Mouse (Mus musculus) cerebellum, adult 11 months (tissue): ENCODE results near the gene Slc26a11.
"Not testable (repeated sequence)": the region's sequence is repeated elsewhere in the genome, so short reads cannot be mapped to it uniquely, and the experiment has no call there.

Experiments used
- DNase-seq: peaks from one replicate; pipeline ENCODE4 v3.0.0; 2022

Slc26a11 gene

DNA sequence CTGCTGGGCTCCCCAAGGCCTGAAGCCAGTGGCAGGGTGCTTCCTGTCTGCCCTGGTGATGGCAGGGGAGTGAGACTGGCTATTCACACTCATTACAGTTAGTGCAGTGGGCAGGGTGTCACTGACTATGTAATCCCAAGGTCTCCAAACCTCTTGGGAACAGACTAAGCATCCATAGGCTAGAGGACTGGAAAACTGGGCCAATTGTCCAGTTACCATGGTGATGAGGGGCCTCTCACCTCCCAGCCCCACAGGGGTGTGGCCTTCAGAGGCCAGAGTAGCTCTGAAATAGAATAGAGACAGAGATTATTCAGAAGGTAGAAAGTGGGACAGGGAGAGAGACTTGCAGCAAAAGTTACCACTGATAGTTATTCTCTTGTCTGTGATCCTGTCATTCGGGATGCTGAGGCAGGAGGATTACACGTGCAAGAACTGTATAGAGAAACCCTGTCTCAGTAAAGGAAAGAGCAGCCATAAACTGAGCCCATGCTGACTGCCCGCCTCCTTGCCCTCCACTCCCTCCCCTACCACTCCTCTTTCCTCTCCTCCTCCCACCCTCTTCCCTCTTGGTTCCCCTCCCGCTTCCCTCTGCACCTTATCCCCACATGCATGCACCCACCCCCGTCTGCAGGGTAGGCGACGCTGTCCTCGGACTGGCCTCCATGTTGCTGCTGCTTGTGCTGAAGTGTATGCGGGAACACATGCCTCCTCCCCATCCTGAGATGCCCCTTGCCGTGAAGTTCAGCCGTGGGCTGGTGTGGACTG is 7.6 kb downstream of the Slc26a11 start:
- DNase-seq = no peak

DNA sequence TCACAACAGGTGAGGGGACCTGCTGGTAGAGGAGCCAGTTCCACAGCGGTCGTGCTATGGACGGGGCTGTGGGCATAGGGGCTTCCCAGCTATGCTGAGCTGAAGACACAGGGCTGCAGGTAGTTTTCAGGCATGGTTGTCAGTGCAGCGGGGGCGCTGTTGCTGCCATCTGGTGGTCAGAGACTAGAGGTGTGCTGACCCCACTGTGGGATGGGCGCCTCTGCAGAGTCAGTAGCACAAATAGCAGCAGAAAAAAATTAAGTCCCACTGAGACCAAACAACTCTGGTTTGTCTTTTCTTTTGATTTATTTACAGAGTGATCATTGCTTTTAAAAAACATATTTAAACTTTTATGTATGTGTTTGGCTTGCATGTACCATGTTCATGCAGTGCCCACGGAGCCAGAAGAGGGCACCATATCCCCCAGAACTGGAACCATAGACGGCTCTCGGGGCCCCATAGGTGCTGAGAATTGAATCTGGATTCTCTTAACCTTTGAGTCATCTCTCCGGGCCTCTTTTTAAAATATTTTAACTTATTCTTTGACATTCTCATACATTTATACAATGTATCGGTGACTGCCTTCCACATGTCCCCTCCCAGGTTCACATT is 8.3 kb downstream of the Slc26a11 start:
- DNase-seq = peak; percentile 63

DNA sequence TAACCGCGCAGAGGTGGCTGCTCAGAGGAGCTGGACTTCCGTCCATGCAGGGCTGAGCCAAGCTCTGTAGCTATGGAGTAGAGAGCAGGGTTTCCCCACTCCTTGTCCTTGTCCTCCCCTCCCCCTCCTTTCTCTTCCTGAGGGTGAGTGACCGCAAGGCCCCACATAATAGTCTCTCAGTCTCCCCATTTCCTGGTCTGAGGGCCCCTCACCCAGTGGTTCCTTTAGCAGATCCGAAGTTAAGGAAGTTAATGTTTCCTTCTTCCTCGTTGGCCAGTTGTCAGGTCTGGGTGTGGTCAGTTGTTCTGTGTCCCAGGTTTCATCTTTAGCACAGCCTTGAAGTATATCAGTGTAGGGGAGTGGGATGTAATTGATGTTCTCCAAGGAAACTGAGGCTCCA is 20.1 kb downstream of the Slc26a11 start:
- DNase-seq = no peak

GRCm38 (mm10) chr11:119377326-119377725 is 22.0 kb downstream of the Slc26a11 start:
- no peak for DNase-seq

DNA sequence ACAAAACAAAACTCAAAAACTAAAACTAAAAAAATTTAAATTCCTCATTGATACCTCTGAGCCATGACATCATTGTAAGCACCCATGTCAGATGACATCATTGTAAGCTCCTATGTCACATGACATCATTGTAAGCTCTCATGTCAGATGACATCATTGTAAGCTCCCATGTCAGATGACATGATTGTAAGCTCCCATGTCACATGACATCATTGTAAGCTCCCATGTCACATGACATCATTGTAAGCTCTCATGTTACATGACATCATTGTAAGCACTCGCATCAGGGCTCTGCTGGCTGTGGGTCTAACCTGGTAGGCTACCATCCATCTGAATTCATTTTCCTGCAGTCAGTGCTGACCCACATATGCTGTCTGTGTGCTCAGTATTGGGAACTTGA is 23.2 kb downstream of the Slc26a11 start:
- no peak for DNase-seq

DNA sequence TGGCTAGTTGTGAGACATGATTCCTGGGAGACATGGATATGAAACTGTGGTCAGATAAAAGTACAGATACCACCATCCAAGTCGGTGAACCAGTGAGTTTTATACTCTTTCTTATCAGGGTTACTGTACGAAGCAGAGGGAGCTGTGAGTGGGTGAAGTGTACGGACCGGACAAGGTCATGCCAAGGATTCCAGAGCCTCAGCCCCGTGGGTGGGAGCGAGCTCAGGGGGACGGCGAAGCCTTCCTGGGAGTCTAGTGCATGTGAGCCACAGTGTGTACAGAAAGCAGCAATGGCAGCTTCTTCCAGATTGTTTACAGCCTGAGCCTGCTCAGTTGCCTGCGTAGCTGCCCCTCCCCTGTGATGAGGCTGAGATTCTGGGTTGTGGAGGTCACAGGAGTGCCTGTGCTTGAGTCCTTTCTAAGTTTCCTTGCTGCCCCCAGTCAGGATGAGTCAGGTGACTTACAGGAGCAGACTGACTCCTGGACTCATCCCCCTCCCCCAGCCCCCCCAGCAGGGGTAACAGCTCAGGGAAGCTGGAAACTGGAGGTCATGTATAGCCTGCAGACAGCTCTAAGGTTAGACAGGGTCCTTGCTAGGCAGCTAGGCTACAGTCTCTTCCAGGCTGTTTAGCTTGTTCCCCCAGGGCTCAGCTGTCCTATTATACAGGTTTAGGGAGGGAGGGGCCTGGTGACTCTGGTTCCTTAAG is 26.4 kb downstream of the Slc26a11 start:
- no peak for DNase-seq

DNA sequence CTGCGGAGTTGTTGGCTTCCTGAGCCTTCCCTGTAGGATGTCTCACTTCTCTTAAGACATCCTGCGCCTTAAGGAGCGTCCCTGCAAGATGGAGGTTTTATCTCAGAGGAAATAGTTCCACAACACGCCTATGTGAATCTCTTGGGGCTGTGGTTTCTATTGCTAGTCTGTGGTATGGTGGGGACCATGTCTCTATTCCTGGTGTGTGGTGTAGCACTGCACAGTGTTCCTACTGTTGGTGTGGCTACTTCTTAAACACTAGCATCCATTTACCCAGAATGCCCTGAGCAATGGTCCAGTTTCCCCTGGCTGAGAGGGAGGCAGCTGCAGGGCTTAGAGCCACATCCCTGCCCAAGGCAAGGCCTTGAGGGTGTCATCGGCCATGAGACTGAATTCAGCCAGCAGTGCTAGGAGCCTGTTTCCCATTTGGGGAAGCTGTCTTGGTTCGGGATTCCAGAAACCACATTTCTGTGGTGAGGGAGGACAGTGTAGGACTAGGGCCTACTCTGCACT is 27.0 kb downstream of the Slc26a11 start:
- no peak for DNase-seq

GRCm38 (mm10) chr11:119384904-119385303 is 29.5 kb downstream of the Slc26a11 start:
- no peak for DNase-seq

DNA sequence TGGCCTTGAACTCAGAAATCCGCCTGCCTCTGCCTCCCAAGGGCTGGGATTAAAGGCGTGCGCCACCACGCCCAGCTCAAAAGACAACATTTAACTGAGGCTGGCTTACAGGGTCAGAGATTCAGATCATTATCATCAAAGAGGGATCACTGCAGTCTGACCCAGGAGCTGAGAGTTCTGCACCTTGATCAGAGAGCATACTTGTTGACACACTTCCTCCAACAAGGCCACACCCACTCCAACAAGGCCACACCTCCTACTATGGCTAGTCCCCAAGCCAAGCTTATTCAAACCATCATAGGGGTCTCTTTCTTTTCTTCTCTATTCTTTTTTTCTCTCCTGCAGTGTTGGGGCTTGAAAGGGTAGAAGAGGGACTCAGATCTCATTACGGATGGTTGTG is 30.9 kb downstream of the Slc26a11 start:
- DNase-seq = no peak

GRCm38 (mm10) chr11:119387273-119387672 is 31.9 kb downstream of the Slc26a11 start:
- not testable (repeated sequence) for DNase-seq

DNA sequence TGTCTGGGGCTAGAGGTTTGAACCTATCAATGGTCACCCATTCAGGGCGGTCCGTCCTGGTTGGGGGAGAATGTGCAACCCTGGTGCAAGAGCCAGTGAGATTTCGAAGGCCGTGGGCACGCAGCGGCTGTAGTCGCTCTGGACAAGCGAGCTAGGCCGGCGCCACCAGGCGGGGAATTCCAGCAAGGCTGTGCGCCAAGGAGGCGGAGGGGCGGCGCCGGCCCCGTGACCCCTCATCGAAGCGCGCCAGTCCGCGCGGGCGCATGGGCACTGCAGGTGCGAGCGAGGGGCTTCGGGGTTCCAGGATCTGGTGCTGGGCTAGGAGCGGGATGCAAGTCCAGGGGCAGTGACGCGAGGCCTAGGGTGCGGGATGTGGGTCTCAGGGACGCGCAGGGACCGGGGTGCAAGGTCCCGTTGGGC is 34.5 kb downstream of the Slc26a11 start:
- peak; percentile 39 for DNase-seq

- DNase-seq = peak; percentile 15
These were observed 35.2 kb downstream of the Slc26a11 start for GRCm38 (mm10) chr11:119390271-119391231.

- DNase-seq = no peak
These were observed 36.1 kb downstream of the Slc26a11 start for GRCm38 (mm10) chr11:119391386-119392000.

DNA sequence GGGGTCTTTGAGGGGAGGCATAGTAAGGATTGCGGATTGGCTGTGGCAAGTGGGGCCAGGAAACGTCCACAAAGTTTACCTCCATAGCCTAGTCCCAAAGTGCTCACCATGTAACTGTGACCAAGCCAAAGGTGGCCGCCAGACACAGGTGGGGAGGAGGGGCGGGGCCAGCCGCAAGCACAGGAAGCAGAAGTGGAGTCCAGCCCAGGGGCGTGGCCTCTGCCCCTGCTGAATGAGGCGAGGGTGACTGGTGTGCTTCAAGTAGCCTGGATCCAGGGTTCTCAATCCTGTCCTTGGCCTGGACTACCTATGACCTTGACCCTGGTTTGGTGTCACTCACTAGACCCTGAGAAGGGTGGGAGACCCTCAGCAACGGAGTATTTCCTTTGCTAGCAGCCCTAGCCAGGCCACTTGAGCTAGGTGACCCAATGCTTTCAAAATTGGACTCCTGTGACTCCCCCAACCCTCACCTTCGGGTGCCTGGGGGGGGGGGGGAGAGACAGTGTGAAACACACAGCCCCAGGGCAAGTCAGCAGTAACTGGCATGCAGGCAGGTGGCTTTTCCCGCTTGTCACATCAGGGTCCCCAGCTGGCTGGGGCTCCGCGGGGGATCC is 36.8 kb downstream of the Slc26a11 start:
- no peak for DNase-seq

GRCm38 (mm10) chr11:119392800-119393482 is 37.6 kb downstream of the Slc26a11 start, which contains the start of gene Rnf213:
Rnf213 (plus strand) TSS chr11:119393100.
- DNase-seq = no peak

DNA sequence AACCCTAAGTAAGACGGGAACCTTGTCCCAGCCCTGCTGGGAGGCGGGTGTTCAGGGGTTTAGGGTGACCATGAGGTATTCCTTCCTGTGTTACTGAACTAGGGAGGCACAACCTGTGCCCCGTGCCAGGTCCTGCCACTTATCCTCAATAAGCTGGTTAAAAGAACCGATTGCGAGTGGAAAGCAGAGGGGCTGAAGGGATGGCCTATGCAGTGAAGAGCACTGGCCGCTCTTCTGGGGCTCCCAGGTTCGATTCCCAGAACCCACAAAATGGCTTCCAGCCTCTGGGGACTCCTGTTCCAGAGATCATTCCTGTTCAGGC is 38.1 kb downstream of the Slc26a11 start:
- no peak for DNase-seq

DNA sequence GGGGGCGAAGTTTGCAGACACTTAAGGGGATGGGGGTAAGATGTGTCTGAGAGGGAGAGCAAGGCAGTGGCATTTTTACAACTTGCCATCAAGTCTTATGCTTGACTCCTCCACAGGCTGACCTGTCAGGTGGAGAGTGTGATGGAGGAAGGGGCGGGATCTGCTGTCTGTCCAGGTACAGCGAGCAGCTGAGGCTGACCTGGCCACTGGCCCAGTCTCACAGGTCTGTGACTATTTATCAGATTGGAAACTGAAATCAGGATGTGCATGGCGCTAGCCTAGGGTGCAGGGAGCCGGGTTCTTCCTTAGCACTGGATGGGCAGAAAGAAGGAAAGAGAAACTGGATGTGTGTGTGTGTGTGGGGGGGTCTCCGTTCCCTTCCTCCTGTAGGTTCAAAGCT is 38.9 kb downstream of the Slc26a11 start:
- DNase-seq = no peak

- no peak for DNase-seq
These were observed 40.0 kb downstream of the Slc26a11 start for GRCm38 (mm10) chr11:119395394-119395793.

GRCm38 (mm10) chr11:119395931-119396330 is 40.6 kb downstream of the Slc26a11 start:
- no peak for DNase-seq

GRCm38 (mm10) chr11:119396461-119396860 is 41.1 kb downstream of the Slc26a11 start:
- no peak for DNase-seq
